Mouse (Mus musculus) CH12.LX (cell line): Measurements from ENCODE around the gene Afdn. TPM values are rescaled to one million over a fixed set of nuclear protein-coding genes. Genes with fewer than 3 reads are reported as not detected.

Experiments
- DNase-seq: peaks from one replicate; pipeline ENCODE4 v3.0.0-alpha.2; 2013; ENCODE audit errors: extremely low read depth
- H3K27ac ChIP-seq: 2 replicates; pipeline ENCODE4 v1.5.1; 2012; ENCODE audit warnings: low read depth, mild to moderate bottlenecking, control low read depth, moderate library complexity; ENCODE audit not compliant: insufficient read depth
- H3K27me3 ChIP-seq: replicated peaks from 2 replicates; pipeline ENCODE3; 2012; ENCODE audit warnings: inconsistent platforms
- H3K36me3 ChIP-seq, 2 experiments: replicated peaks in 1 of 2; 2 replicates each; pipeline versions ENCODE3 to v1.6.1; 2012; ENCODE audit warnings: inconsistent platforms in 1 of 2, low read length in 1 of 2, mild to moderate bottlenecking in 1 of 2, mixed read lengths in 1 of 2, moderate library complexity in 1 of 2; ENCODE audit not compliant: control insufficient read depth in 1 of 2, insufficient read depth in 1 of 2
- H3K4me1 ChIP-seq, 2 experiments: 2 replicates each; pipeline ENCODE4 v1.6.1; 2012; ENCODE audit warnings: inconsistent platforms in 1 of 2, moderate library complexity in 1 of 2; ENCODE audit not compliant: insufficient read depth in 2 of 2, control insufficient read depth in 1 of 2
- H3K4me2 ChIP-seq: 2 replicates; pipeline ENCODE4 v1.6.1; 2012; ENCODE audit warnings: low read depth, mild to moderate bottlenecking, control low read depth; ENCODE audit not compliant: poor library complexity, insufficient read depth, severe bottlenecking
- H3K4me3 ChIP-seq, 3 experiments: fragments of 150-350 bp in 1 of 3; sonication (generic) in 1 of 3; replicated peaks in 1 of 3; 2 replicates each; pipeline versions ENCODE3 to v1.5.1; 2011 to 2012; ENCODE audit warnings: low read depth in 2 of 3, low read length in 2 of 3, mild to moderate bottlenecking in 2 of 3, moderate library complexity in 2 of 3, control low read depth in 1 of 3, improper control_type of control experiment in 1 of 3, inconsistent platforms in 1 of 3, mixed read lengths in 1 of 3; ENCODE audit not compliant: poor library complexity in 1 of 3
- H3K79me2 ChIP-seq: replicated peaks from 2 replicates; pipeline ENCODE4 v1.6.1; 2012; ENCODE audit warnings: mild to moderate bottlenecking, moderate library complexity; ENCODE audit not compliant: control insufficient read depth, poor library complexity, insufficient read depth, severe bottlenecking; ENCODE audit errors: extremely low read depth
- H3K9ac ChIP-seq: 2 replicates; pipeline ENCODE4 v1.6.1; 2012; ENCODE audit warnings: low read depth, mild to moderate bottlenecking, control low read depth, moderate library complexity; ENCODE audit not compliant: insufficient read depth
- H3K9me3 ChIP-seq: replicated peaks from 2 replicates; pipeline ENCODE3; 2012; ENCODE audit warnings: low read length, inconsistent platforms, mixed read lengths
- BHLHE40 ChIP-seq: IDR thresholded peaks from 2 replicates; pipeline ENCODE4 v1.6.1; 2011; ENCODE audit warnings: mild to moderate bottlenecking, low read depth, low read length, improper control_type of control experiment
- CTCF ChIP-seq, 2 experiments: IDR thresholded peaks in 1 of 2; conservative IDR thresholded peaks in 1 of 2; 2 replicates each; pipeline ENCODE4 v1.5.1; 2011 to 2012; ENCODE audit warnings: low read depth in 2 of 2, low read length in 2 of 2, improper control_type of control experiment in 1 of 2, inconsistent platforms in 1 of 2, mild to moderate bottlenecking in 1 of 2, moderate library complexity in 1 of 2
- ELF1 ChIP-seq: IDR thresholded peaks from 2 replicates; pipeline ENCODE4 v1.6.1; 2014; ENCODE audit warnings: low read depth, mild to moderate bottlenecking, inconsistent platforms, low read length, improper control_type of control experiment
- EP300 ChIP-seq: IDR thresholded peaks from 2 replicates; pipeline ENCODE4 v1.6.1; 2011; ENCODE audit warnings: low read length, improper control_type of control experiment
- IRF4 ChIP-seq: IDR thresholded peaks from 2 replicates; pipeline ENCODE4 v1.6.1; 2014; ENCODE audit warnings: low read depth, mild to moderate bottlenecking, inconsistent platforms, low read length, improper control_type of control experiment
- JUN ChIP-seq: IDR thresholded peaks from 2 replicates; pipeline ENCODE4 v1.6.1; 2011; ENCODE audit warnings: low read depth, mild to moderate bottlenecking, low read length, improper control_type of control experiment, moderate library complexity; ENCODE audit not compliant: insufficient read depth
- JUND ChIP-seq: conservative IDR thresholded peaks from 2 replicates; pipeline ENCODE4 v1.6.1; 2011; ENCODE audit warnings: low read depth, low read length, improper control_type of control experiment
- KAT2A ChIP-seq: IDR thresholded peaks from 2 replicates; pipeline ENCODE4 v1.6.1; 2012; ENCODE audit warnings: low read length, improper control_type of control experiment, inconsistent platforms; ENCODE audit not compliant: insufficient replicate concordance
- MAFK ChIP-seq: IDR thresholded peaks from 2 replicates; pipeline ENCODE4 v1.6.1; 2011; ENCODE audit warnings: low read length, improper control_type of control experiment; ENCODE audit not compliant: insufficient replicate concordance
- MAX ChIP-seq: IDR thresholded peaks from 2 replicates; pipeline ENCODE4 v1.6.1; 2011; ENCODE audit warnings: low read length, improper control_type of control experiment
- MAZ ChIP-seq: IDR thresholded peaks from 2 replicates; pipeline ENCODE4 v1.6.1; 2012; ENCODE audit warnings: low read depth, mild to moderate bottlenecking, inconsistent platforms, low read length, improper control_type of control experiment, moderate library complexity
- MEF2A ChIP-seq: IDR thresholded peaks from 2 replicates; pipeline ENCODE4 v1.6.1; 2014; ENCODE audit warnings: low read depth, mild to moderate bottlenecking, inconsistent platforms, low read length, improper control_type of control experiment, borderline replicate concordance
- MXI1 ChIP-seq: IDR thresholded peaks from 2 replicates; pipeline ENCODE4 v1.6.1; 2011; ENCODE audit warnings: mild to moderate bottlenecking, low read depth, low read length, improper control_type of control experiment
- MYC ChIP-seq: IDR thresholded peaks from 2 replicates; pipeline ENCODE4 v1.6.1; 2011; ENCODE audit warnings: low read depth, mild to moderate bottlenecking, improper control_type of control experiment, low read length
- PAX5 ChIP-seq: IDR thresholded peaks from 2 replicates; pipeline ENCODE4 v1.6.1; 2012; ENCODE audit warnings: low read length, inconsistent platforms, mixed read lengths
- RAD21 ChIP-seq: IDR thresholded peaks from 2 replicates; pipeline ENCODE4 v1.6.1; 2011; ENCODE audit warnings: low read depth, mild to moderate bottlenecking, low read length, improper control_type of control experiment, moderate library complexity
- RCOR1 ChIP-seq: conservative IDR thresholded peaks from 2 replicates; pipeline ENCODE4 v1.6.1; 2012; ENCODE audit warnings: low read depth, mild to moderate bottlenecking, inconsistent platforms, low read length, improper control_type of control experiment
- SMC3 ChIP-seq: IDR thresholded peaks from 2 replicates; pipeline ENCODE4 v1.6.1; 2011; ENCODE audit warnings: low read depth, low read length, improper control_type of control experiment
- TBP ChIP-seq: conservative IDR thresholded peaks from 2 replicates; pipeline ENCODE4 v1.6.1; 2011; ENCODE audit warnings: low read depth, low read length, improper control_type of control experiment
- UBTF ChIP-seq: IDR thresholded peaks from 2 replicates; pipeline ENCODE4 v1.6.1; 2012; ENCODE audit warnings: low read depth, mild to moderate bottlenecking, inconsistent platforms, low read length, improper control_type of control experiment, moderate library complexity
- USF2 ChIP-seq: conservative IDR thresholded peaks from 2 replicates; pipeline ENCODE4 v1.6.1; 2011; ENCODE audit warnings: low read depth, low read length, improper control_type of control experiment
- ZC3H11A ChIP-seq: IDR thresholded peaks from 2 replicates; pipeline ENCODE4 v1.6.1; 2012; ENCODE audit warnings: low read depth, mild to moderate bottlenecking, inconsistent platforms, low read length, improper control_type of control experiment
- dilution Hi-C: fragments of 300-500 bp; cut with MboI; formaldehyde crosslinking; loops from 2 replicates; pipeline ENCODE4 v1.14.3; 2020; ENCODE audit warnings: low sequenced_read_pairs; ENCODE audit not compliant: extremely low pct_unique_long_range_greater_than_20kb, extremely low pct_ligation_motif_present
- in situ Hi-C: fragments of 300-500 bp; cut with MboI; formaldehyde crosslinking; loops from 3 replicates; pipeline ENCODE4 v1.14.3; 2019; ENCODE audit warnings: low sequenced_read_pairs, low pct_ligation_motif_present, low pct_unique_long_range_greater_than_20kb, mixed read lengths
- polyA plus RNA-seq: library from polyadenylated mRNA; unstranded; fragments of >175 nt; gene quantifications from 2 replicates; pipeline ENCODE4 v1.2.1, GENCODE M21; 2012; ENCODE audit warnings: low read depth; ENCODE audit not compliant: insufficient read length
- total RNA-seq, 2 experiments: library from RNA; depleted of rRNA; stranded (reverse); fragments of 300-350 nt in 1 of 2; fragments of >200 nt in 1 of 2; gene quantifications; 2 replicates each; pipeline ENCODE4 v1.2.3; 2012 to 2014

Afdn gene
- total and polyA plus RNA-seq, 3 experiments, result 11.5 to 18.3 (median 18.0) TPM

- dilution Hi-C loops, result no loop called here
- H3K27me3 ChIP-seq, result peaks cover 38% of the 10 kb centered on the region
- peaks cover 3 to 27% of the 10 kb centered on the region in 2 experiments; a peak in 3 of 4 replicates for H3K4me1 ChIP-seq
These were observed 15.0 kb upstream of the Afdn start for GRCm38 (mm10) chr17:13745373-13745772.

GRCm38 (mm10) chr17:13746330-13746729, 14.0 kb upstream of the Afdn start:
- Histone ChIP-seq H3K9me3 (peaks cover 7% of the 10 kb centered on the region), H3K9ac (no peak overlapping the region), H3K27ac (no peak overlapping the region), H3K4me1 (peaks cover 3 to 19% of the 10 kb centered on the region in 2 experiments; a peak in 3 of 4 replicates), H3K4me3 (no peak overlapping the region), H3K36me3 (no peaks in the 10 kb centered on the region), H3K79me2 (no peaks in the 10 kb centered on the region), H3K27me3 (peaks cover 38% of the 10 kb centered on the region), H3K4me2 (no peak overlapping the region)
- in situ Hi-C loops, result no loop called here
- dilution Hi-C loops, result no loop called here
- DNase-seq, result peak; percentile 54
- TF ChIP-seq BHLHE40 (peak; percentile 44; the same call in 1 of the 2 replicates), JUND (no peak), EP300 (peak; percentile 50), MAFK (peak; percentile 74; the same call in 1 of the 2 replicates), IRF4 (peak; percentile 46; the same call in 1 of the 2 replicates), ZC3H11A (no peak), PAX5 (no peak)
- TF ChIP-seq, all 38 proteins: peak for 4

More at GRCm38 (mm10) chr17:13745373-13745772, 15.0 kb upstream of the Afdn start:
- Histone ChIP-seq H3K27ac (no peak overlapping the region), H3K4me3 (no peak overlapping the region), H3K4me2 (no peak overlapping the region), H3K9me3 (peaks cover 7% of the 10 kb centered on the region), H3K36me3 (no peaks in the 10 kb centered on the region), H3K79me2 (no peaks in the 10 kb centered on the region), H3K9ac (no peak overlapping the region)
- in situ Hi-C loops, result no loop called here
- TF ChIP-seq MXI1, result no peak
- TF ChIP-seq MAX, result no peak
- no peak for TF ChIP-seq RCOR1
- TF ChIP-seq PAX5, result no peak
- DNase-seq, result no peak

GRCm38 (mm10) chr17:13747681-13748080, 12.7 kb upstream of the Afdn start:
- no peak for TF ChIP-seq IRF4
- no peak for TF ChIP-seq ZC3H11A
- TF ChIP-seq CTCF (conservative IDR thresholded peaks at IDR 0.05 in 1 of 2, IDR thresholded peaks at IDR 0.05 in 1 of 2; ENCODE audit: low read depth in 2 of 2, low read length in 2 of 2), result no peak
- no peak for TF ChIP-seq MEF2A
- no peak for TF ChIP-seq TBP
- no peak for TF ChIP-seq USF2
- no peak for TF ChIP-seq JUN
- no peak for TF ChIP-seq PAX5
- TF ChIP-seq SMC3, result no peak
- TF ChIP-seq KAT2A, result no peak
- no peak for TF ChIP-seq UBTF
- no peak for TF ChIP-seq RAD21
- TF ChIP-seq ELF1, result no peak
- no peak for TF ChIP-seq MAX
- no peak for TF ChIP-seq MYC
- TF ChIP-seq MAZ, result no peak
- H3K9me3 ChIP-seq, result peaks cover 7% of the 10 kb centered on the region
- in situ Hi-C loops, result no loop called here

More at GRCm38 (mm10) chr17:13747681-13748080, 12.7 kb upstream of the Afdn start:
- no peak overlapping the region for H3K4me3 ChIP-seq
- no peak overlapping the region for H3K4me2 ChIP-seq
- H3K9ac ChIP-seq, result no peak overlapping the region
- H3K36me3 ChIP-seq, result no peaks in the 10 kb centered on the region
- H3K79me2 ChIP-seq, result no peaks in the 10 kb centered on the region
- no peak for DNase-seq
- dilution Hi-C loops, result no loop called here
- no peak overlapping the region for H3K27ac ChIP-seq
- peaks cover 3 to 14% of the 10 kb centered on the region in 2 experiments; a peak in 3 of 4 replicates for H3K4me1 ChIP-seq
- peaks cover 35% of the 10 kb centered on the region for H3K27me3 ChIP-seq
